Mouse (Mus musculus): ENCODE results near the gene Olfr66.

The Olfr66 gene

GRCm38 (mm10) chr7:103886152-103886551 is at the start of gene Olfr66:
Olfr66 (minus strand) TSS chr7:103886252.
- no peak for DNase-seq

- no peak for DNase-seq
Measured at GRCm38 (mm10) chr7:103934264-103934663, 48.2 kb upstream of the Olfr66 start, which contains the start of gene Olfr632. Olfr632 (plus strand) TSS chr7:103934347.

- no peak for DNase-seq
Measured at GRCm38 (mm10) chr7:103928525-103928924, 42.5 kb upstream of the Olfr66 start, which contains the start of gene Olfr631. Olfr631 (plus strand) TSS chr7:103928825.

GRCm38 (mm10) chr7:103915338-103915737 is 29.3 kb upstream of the Olfr66 start:
- no peak for DNase-seq

GRCm38 (mm10) chr7:103912969-103913511 is 27.0 kb upstream of the Olfr66 start:
- no peak for DNase-seq

- no peak for DNase-seq
Measured at GRCm38 (mm10) chr7:103910047-103910446, 24.0 kb upstream of the Olfr66 start.

- DNase-seq = no peak
Measured at GRCm38 (mm10) chr7:103903187-103903586, 17.1 kb upstream of the Olfr66 start, which contains the start of gene Olfr65. Olfr65 (plus strand) TSS chr7:103903487.

- no peak for DNase-seq
Measured at GRCm38 (mm10) chr7:103894385-103894784, 8.3 kb upstream of the Olfr66 start, which contains the start of gene Olfr64. Olfr64 (minus strand) TSS chr7:103894485.

GRCm38 (mm10) chr7:103877093-103877492 is 9.0 kb downstream of the Olfr66 start:
- DNase-seq = no peak

- no peak for DNase-seq
Measured at GRCm38 (mm10) chr7:103874451-103874850, 11.6 kb downstream of the Olfr66 start.

GRCm38 (mm10) chr7:103873064-103873463 is 13.0 kb downstream of the Olfr66 start:
- DNase-seq = no peak

GRCm38 (mm10) chr7:103870667-103871066 is 15.4 kb downstream of the Olfr66 start:
- no peak for DNase-seq

GRCm38 (mm10) chr7:103865716-103866115 is 20.3 kb downstream of the Olfr66 start:
- DNase-seq = no peak

- no peak for DNase-seq
Measured at GRCm38 (mm10) chr7:103861531-103861930, 24.5 kb downstream of the Olfr66 start.

GRCm38 (mm10) chr7:103860855-103861254 is 25.2 kb downstream of the Olfr66 start:
- DNase-seq = no peak

GRCm38 (mm10) chr7:103859076-103859475 is 27.0 kb downstream of the Olfr66 start:
- DNase-seq = no peak

- DNase-seq = no peak
Measured at GRCm38 (mm10) chr7:103854669-103855068, 31.4 kb downstream of the Olfr66 start.

GRCm38 (mm10) chr7:103853090-103853489 is 33.0 kb downstream of the Olfr66 start, which contains the start of gene Hbb-y:
Hbb-y (minus strand) TSS chr7:103853216.
- no peak for DNase-seq

GRCm38 (mm10) chr7:103844525-103845325 is 41.3 kb downstream of the Olfr66 start:
- DNase-seq = no peak

GRCm38 (mm10) chr7:103843034-103843433 is 43.0 kb downstream of the Olfr66 start, which contains the start of gene Hbb-bh1:
Hbb-bh1 (minus strand) TSS chr7:103843164.
- no peak for DNase-seq

- no peak for DNase-seq
Measured at GRCm38 (mm10) chr7:103840268-103840667, 45.8 kb downstream of the Olfr66 start, which contains the start of gene Hbb-bh2. Hbb-bh2 (minus strand) TSS chr7:103840520.
